Mouse (Mus musculus): Measurements from ENCODE around the gene Slc47a1. TPM values are rescaled to one million over a fixed set of nuclear protein-coding genes. Genes with fewer than 3 reads are reported as not detected.
"Not testable (repeated sequence)": the region's sequence is repeated elsewhere in the genome, so short reads cannot be mapped to it uniquely, and the experiment has no call there.

Gene Slc47a1
- polyA plus RNA-seq, 1 experiment from 2014 or later: 3.8 TPM

DNA sequence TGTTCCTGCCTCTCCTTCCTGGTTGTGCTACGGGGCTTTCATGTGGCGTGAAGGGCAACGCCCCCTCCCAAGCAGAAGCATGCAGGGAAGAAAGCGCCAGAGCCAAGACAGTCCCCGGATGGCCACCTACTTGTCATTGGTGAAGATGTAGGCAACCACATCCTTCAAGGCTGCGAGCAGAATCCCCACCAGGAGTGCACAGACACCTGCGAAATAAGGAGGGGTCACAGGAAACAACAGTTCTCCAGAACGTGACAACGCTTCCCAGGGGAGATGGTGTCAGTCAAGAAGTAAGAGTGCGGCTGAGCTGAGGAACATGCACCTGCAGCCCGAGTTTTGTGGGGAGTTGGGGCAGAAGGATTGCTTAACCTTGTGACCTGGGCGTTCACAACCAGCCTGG is 68.3 kb downstream of the Slc47a1 start:
- no peak overlapping the region for H3K27ac ChIP-seq (ENCODE audit: low read length)
- H3K9ac ChIP-seq (ENCODE audit: low read length): no peak overlapping the region
- peaks cover 6% of the 10 kb centered on the region for H3K9me3 ChIP-seq (replicated peaks; ENCODE audit: control insufficient read depth, low read length)
- no peak overlapping the region for H3K4me3 ChIP-seq (replicated peaks; ENCODE audit: low read length)
- H3K4me2 ChIP-seq (ENCODE audit: low read depth, low read length): no peak overlapping the region
- no peaks in the 10 kb centered on the region for H3K4me1 ChIP-seq (ENCODE audit: control insufficient read depth, insufficient read depth, low read length)
- ATAC-seq (ENCODE audit: insufficient read depth, low FRiP score): no peak
- 59% methylated on average over 12 of the region's 12 CpGs for WGBS
- H3K36me3 ChIP-seq (ENCODE audit: control insufficient read depth, insufficient read depth, low read length): no peaks in the 10 kb centered on the region
- no peaks in the 10 kb centered on the region for H3K27me3 ChIP-seq (ENCODE audit: control insufficient read depth, insufficient read depth, low read length)

GRCm38 (mm10) chr11:61307795-61308194 is 70.3 kb downstream of the Slc47a1 start:
- no peak overlapping the region for H3K4me3 ChIP-seq (replicated peaks; ENCODE audit: low read length)
- no peak overlapping the region for H3K4me2 ChIP-seq (ENCODE audit: low read depth, low read length)
- no peaks in the 10 kb centered on the region for H3K27me3 ChIP-seq (ENCODE audit: control insufficient read depth, insufficient read depth, low read length)
- H3K36me3 ChIP-seq (ENCODE audit: control insufficient read depth, insufficient read depth, low read length): no peaks in the 10 kb centered on the region
- no peak overlapping the region for H3K9ac ChIP-seq (ENCODE audit: low read length)
- no peak overlapping the region for H3K27ac ChIP-seq (ENCODE audit: low read length)
- H3K9me3 ChIP-seq (replicated peaks; ENCODE audit: control insufficient read depth, low read length): peaks cover 6% of the 10 kb centered on the region
- 51% methylated on average over 7 of the region's 7 CpGs for WGBS
- no peaks in the 10 kb centered on the region for H3K4me1 ChIP-seq (ENCODE audit: control insufficient read depth, insufficient read depth, low read length)
- no peak for ATAC-seq (ENCODE audit: insufficient read depth, low FRiP score)

DNA sequence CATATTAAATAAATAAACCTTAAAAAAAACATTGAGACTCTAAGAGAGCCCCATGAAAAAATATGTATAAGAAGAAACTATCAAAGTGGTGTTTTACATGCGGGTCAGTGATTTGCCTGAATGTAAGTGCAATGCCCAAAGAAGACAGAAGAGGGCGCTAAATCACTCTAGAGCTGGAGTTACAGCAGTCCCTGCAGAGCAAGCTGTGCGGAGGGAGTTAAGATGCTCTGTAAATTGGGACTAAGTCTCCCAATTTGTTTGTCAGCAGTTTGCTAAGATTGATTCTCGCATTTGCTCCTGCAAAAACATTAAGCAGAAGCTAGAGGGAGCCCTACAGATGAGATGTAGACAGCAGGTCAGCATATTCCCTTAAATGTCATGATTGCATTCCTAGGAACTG is 72.8 kb downstream of the Slc47a1 start:
- Histone ChIP-seq H3K4me2 (ENCODE audit: low read depth, low read length) (no peak overlapping the region), H3K4me3 (replicated peaks; ENCODE audit: low read length) (no peak overlapping the region), H3K27me3 (ENCODE audit: control insufficient read depth, insufficient read depth, low read length) (no peaks in the 10 kb centered on the region), H3K4me1 (ENCODE audit: control insufficient read depth, insufficient read depth, low read length) (peaks cover 6% of the 10 kb centered on the region; the same call in 1 of the 2 replicates), H3K9ac (ENCODE audit: low read length) (no peak overlapping the region), H3K27ac (ENCODE audit: low read length) (no peak overlapping the region), H3K36me3 (ENCODE audit: control insufficient read depth, insufficient read depth, low read length) (no peaks in the 10 kb centered on the region), H3K9me3 (replicated peaks; ENCODE audit: control insufficient read depth, low read length) (peaks cover 6% of the 10 kb centered on the region)
- ATAC-seq (ENCODE audit: insufficient read depth, low FRiP score): no peak
- WGBS: 80% methylated on average over 4 of the region's 4 CpGs

- WGBS: 94% methylated on average over 6 of the region's 10 CpGs
- H3K27ac ChIP-seq (ENCODE audit: low read length); H3K9me3 ChIP-seq (replicated peaks; ENCODE audit: control insufficient read depth, low read length); H3K4me3 ChIP-seq (replicated peaks; ENCODE audit: low read length); H3K4me1 ChIP-seq (ENCODE audit: control insufficient read depth, insufficient read depth, low read length); H3K27me3 ChIP-seq (ENCODE audit: control insufficient read depth, insufficient read depth, low read length); H3K9ac ChIP-seq (ENCODE audit: low read length); H3K36me3 ChIP-seq (ENCODE audit: control insufficient read depth, insufficient read depth, low read length); ATAC-seq (ENCODE audit: insufficient read depth, low FRiP score); H3K4me2 ChIP-seq (ENCODE audit: low read depth, low read length): not testable (repeated sequence)
These were observed 73.6 kb downstream of the Slc47a1 start for GRCm38 (mm10) chr11:61304535-61304934.

GRCm38 (mm10) chr11:61300716-61301392 is 77.3 kb downstream of the Slc47a1 start:
- ATAC-seq (ENCODE audit: insufficient read depth, low FRiP score): peak; percentile 81
- Histone ChIP-seq H3K36me3 (ENCODE audit: control insufficient read depth, insufficient read depth, low read length) (no peaks in the 10 kb centered on the region), H3K9me3 (replicated peaks; ENCODE audit: control insufficient read depth, low read length) (peaks cover 6% of the 10 kb centered on the region), H3K4me2 (ENCODE audit: low read depth, low read length) (peak overlapping the region; percentile 48), H3K9ac (ENCODE audit: low read length) (peak overlapping the region; percentile 63), H3K4me1 (ENCODE audit: control insufficient read depth, insufficient read depth, low read length) (peaks cover 9% of the 10 kb centered on the region; the same call in 1 of the 2 replicates), H3K4me3 (replicated peaks; ENCODE audit: low read length) (peak overlapping the region; percentile 27), H3K27me3 (ENCODE audit: control insufficient read depth, insufficient read depth, low read length) (no peaks in the 10 kb centered on the region), H3K27ac (ENCODE audit: low read length) (no peak overlapping the region)
- WGBS: 27% methylated on average over 15 of the region's 16 CpGs

GRCm38 (mm10) chr11:61300205-61300604 is 77.9 kb downstream of the Slc47a1 start:
- H3K4me1 ChIP-seq (ENCODE audit: control insufficient read depth, insufficient read depth, low read length): peaks cover 9% of the 10 kb centered on the region; the same call in 1 of the 2 replicates
- peak overlapping the region; percentile 48 for H3K4me2 ChIP-seq (ENCODE audit: low read depth, low read length)
- ATAC-seq (ENCODE audit: insufficient read depth, low FRiP score): no peak
- no peak overlapping the region for H3K9ac ChIP-seq (ENCODE audit: low read length)
- H3K27me3 ChIP-seq (ENCODE audit: control insufficient read depth, insufficient read depth, low read length): no peaks in the 10 kb centered on the region
- H3K4me3 ChIP-seq (replicated peaks; ENCODE audit: low read length): no peak overlapping the region
- H3K27ac ChIP-seq (ENCODE audit: low read length): no peak overlapping the region
- WGBS: 56% methylated on average over 3 of the region's 3 CpGs
- H3K9me3 ChIP-seq (replicated peaks; ENCODE audit: control insufficient read depth, low read length): no peaks in the 10 kb centered on the region
- H3K36me3 ChIP-seq (ENCODE audit: control insufficient read depth, insufficient read depth, low read length): no peaks in the 10 kb centered on the region

- H3K4me2 ChIP-seq (ENCODE audit: low read depth, low read length): no peak overlapping the region
- no peak overlapping the region for H3K9ac ChIP-seq (ENCODE audit: low read length)
- H3K27ac ChIP-seq (ENCODE audit: low read length): no peak overlapping the region
- no peak for ATAC-seq (ENCODE audit: insufficient read depth, low FRiP score)
- H3K27me3 ChIP-seq (ENCODE audit: control insufficient read depth, insufficient read depth, low read length): no peaks in the 10 kb centered on the region
- no peaks in the 10 kb centered on the region for H3K36me3 ChIP-seq (ENCODE audit: control insufficient read depth, insufficient read depth, low read length)
- H3K9me3 ChIP-seq (replicated peaks; ENCODE audit: control insufficient read depth, low read length): no peaks in the 10 kb centered on the region
- WGBS: 34% methylated on average over 2 of the region's 2 CpGs
- H3K4me3 ChIP-seq (replicated peaks; ENCODE audit: low read length): no peak overlapping the region
- H3K4me1 ChIP-seq (ENCODE audit: control insufficient read depth, insufficient read depth, low read length): peaks cover 9% of the 10 kb centered on the region; the same call in 1 of the 2 replicates
These were observed 80.2 kb downstream of the Slc47a1 start for GRCm38 (mm10) chr11:61297901-61298300.

GRCm38 (mm10) chr11:61297326-61297725 is 80.8 kb downstream of the Slc47a1 start:
- no peaks in the 10 kb centered on the region for H3K36me3 ChIP-seq (ENCODE audit: control insufficient read depth, insufficient read depth, low read length)
- H3K9ac ChIP-seq (ENCODE audit: low read length): no peak overlapping the region
- no peaks in the 10 kb centered on the region for H3K27me3 ChIP-seq (ENCODE audit: control insufficient read depth, insufficient read depth, low read length)
- no peak overlapping the region for H3K27ac ChIP-seq (ENCODE audit: low read length)
- H3K4me2 ChIP-seq (ENCODE audit: low read depth, low read length): no peak overlapping the region
- H3K9me3 ChIP-seq (replicated peaks; ENCODE audit: control insufficient read depth, low read length): no peaks in the 10 kb centered on the region
- 85% methylated on average over 2 of the region's 2 CpGs for WGBS
- no peak for ATAC-seq (ENCODE audit: insufficient read depth, low FRiP score)
- H3K4me1 ChIP-seq (ENCODE audit: control insufficient read depth, insufficient read depth, low read length): peaks cover 9% of the 10 kb centered on the region; the same call in 1 of the 2 replicates
- H3K4me3 ChIP-seq (replicated peaks; ENCODE audit: low read length): no peak overlapping the region

- H3K9ac ChIP-seq (ENCODE audit: low read length): no peak overlapping the region
- no peaks in the 10 kb centered on the region for H3K27me3 ChIP-seq (ENCODE audit: control insufficient read depth, insufficient read depth, low read length)
These were observed 81.6 kb downstream of the Slc47a1 start for GRCm38 (mm10) chr11:61296556-61296955.

More at GRCm38 (mm10) chr11:61296556-61296955, 81.6 kb downstream of the Slc47a1 start:
- ATAC-seq (ENCODE audit: insufficient read depth, low FRiP score): no peak
- H3K9me3 ChIP-seq (replicated peaks; ENCODE audit: control insufficient read depth, low read length): no peaks in the 10 kb centered on the region
- no peak overlapping the region for H3K4me2 ChIP-seq (ENCODE audit: low read depth, low read length)
- 76% methylated on average over 1 of the region's 1 CpGs for WGBS
- H3K36me3 ChIP-seq (ENCODE audit: control insufficient read depth, insufficient read depth, low read length): no peaks in the 10 kb centered on the region
- H3K27ac ChIP-seq (ENCODE audit: low read length): no peak overlapping the region
- peaks cover 9% of the 10 kb centered on the region; the same call in 1 of the 2 replicates for H3K4me1 ChIP-seq (ENCODE audit: control insufficient read depth, insufficient read depth, low read length)
- H3K4me3 ChIP-seq (replicated peaks; ENCODE audit: low read length): no peak overlapping the region
